Mouse (Mus musculus) lung, embryonic 15.5 days (tissue): ENCODE measurements around the gene Errfi1. TPM values are rescaled to one million over a fixed set of nuclear protein-coding genes. Genes with fewer than 3 reads are reported as not detected.

Source experiments
- ATAC-seq: fragments of 200-750 bp; cut with Nextera tagmentation; 2 replicates; pipeline ENCODE4 v1.8.0; 2017; ENCODE audit warnings: moderate number of reproducible peaks, borderline replicate concordance; ENCODE audit not compliant: low FRiP score, low TSS enrichment; ENCODE audit errors: extremely low read depth
- H3K27ac ChIP-seq: fragments of 300-500 bp; sonication (generic); 2 replicates; pipeline ENCODE4 v1.5.1; 2015; ENCODE audit warnings: moderate library complexity, mild to moderate bottlenecking, inconsistent platforms
- H3K27me3 ChIP-seq: fragments of 300-500 bp; sonication (generic); 2 replicates; pipeline ENCODE4 v1.6.1; 2015; ENCODE audit warnings: inconsistent platforms
- H3K36me3 ChIP-seq: fragments of 300-500 bp; sonication (generic); 2 replicates; pipeline ENCODE4 v1.6.1; 2015; ENCODE audit warnings: inconsistent platforms
- H3K4me1 ChIP-seq: fragments of 300-500 bp; sonication (generic); 2 replicates; pipeline ENCODE4 v1.6.1; 2015; ENCODE audit warnings: inconsistent platforms
- H3K4me2 ChIP-seq: fragments of 300-500 bp; sonication (generic); 2 replicates; pipeline ENCODE4 v1.6.1; 2015; ENCODE audit warnings: inconsistent platforms, mild to moderate bottlenecking, moderate library complexity
- H3K4me3 ChIP-seq: fragments of 300-500 bp; sonication (generic); 2 replicates; pipeline ENCODE4 v1.5.1; 2015; ENCODE audit warnings: mild to moderate bottlenecking, inconsistent platforms
- H3K9ac ChIP-seq: fragments of 300-500 bp; sonication (generic); 2 replicates; pipeline ENCODE4 v1.6.1; 2015; ENCODE audit warnings: inconsistent platforms
- H3K9me3 ChIP-seq: fragments of 300-500 bp; sonication (generic); 2 replicates; pipeline ENCODE4 v1.6.1; 2016; ENCODE audit warnings: inconsistent platforms
- WGBS: fragments of 180-500 bp; shearing (Covaris S2); methylation state at CpG from one replicate; pipeline ENCODE4 v1.1.7; 2015; 5-methylcytosine and 5-hydroxymethylcytosine counted together
- polyA plus RNA-seq: library from polyadenylated mRNA; unstranded; fragments of >200 nt; fragmentation: Nextera tagmentation; extraction: Ambion mirVana; gene quantifications from 2 replicates; pipeline ENCODE4 v1.2.1, GENCODE M21; 2015

The Errfi1 gene
- 41.7 and 42.7 TPM in 2 replicates for polyA plus RNA-seq

- Histone ChIP-seq H3K9me3 (no peaks in the 10 kb centered on the region), H3K27ac (peak within 1 kb of the TSS; percentile 95), H3K9ac (peak within 1 kb of the TSS; percentile 36; the same call in 1 of the 2 replicates), H3K27me3 (no peaks in the 10 kb centered on the region), H3K4me3 (peak within 1 kb of the TSS; percentile 59), H3K4me1 (peaks cover 52% of the 10 kb centered on the region), H3K4me2 (peak within 1 kb of the TSS; percentile 64), H3K36me3 (no peaks in the 10 kb centered on the region)
- peak; percentile 62 for ATAC-seq
- WGBS, result 43% methylated on average over 13 of the region's 13 CpGs
These were observed at the start of gene Errfi1 for GRCm38 (mm10) chr4:150853680-150854461. Errfi1 (plus strand) TSS chr4:150853919.

GRCm38 (mm10) chr4:150804204-150804603 lies 49.5 kb upstream of the Errfi1 start:
- Histone ChIP-seq H3K4me2 (no peak overlapping the region), H3K27ac (no peak overlapping the region), H3K9ac (no peak overlapping the region), H3K27me3 (no peaks in the 10 kb centered on the region), H3K4me1 (peaks cover 38% of the 10 kb centered on the region), H3K9me3 (no peaks in the 10 kb centered on the region), H3K36me3 (no peaks in the 10 kb centered on the region), H3K4me3 (no peak overlapping the region)
- 70% methylated on average over 6 of the region's 6 CpGs for WGBS
- no peak for ATAC-seq

- no peaks in the 10 kb centered on the region for H3K36me3 ChIP-seq
- H3K4me2 ChIP-seq, result 0 out of 2 replicates have a peak overlapping the region, but pooled peaks have one; percentile 12
- H3K9me3 ChIP-seq, result no peaks in the 10 kb centered on the region
- H3K27ac ChIP-seq, result 0 out of 2 replicates have a peak overlapping the region, but pooled peaks have one; percentile 13
- peak; percentile 33; the same call in 1 of the 2 replicates for ATAC-seq
- H3K9ac ChIP-seq, result no peak overlapping the region
- 34% methylated on average over 20 of the region's 20 CpGs for WGBS
- H3K4me3 ChIP-seq, result no peak overlapping the region
- H3K4me1 ChIP-seq, result peaks cover 30% of the 10 kb centered on the region
- H3K27me3 ChIP-seq, result no peaks in the 10 kb centered on the region
These were observed 45.8 kb upstream of the Errfi1 start for GRCm38 (mm10) chr4:150807727-150808470.

GRCm38 (mm10) chr4:150808471-150808847 lies 45.3 kb upstream of the Errfi1 start:
- no peaks in the 10 kb centered on the region for H3K36me3 ChIP-seq
- H3K4me3 ChIP-seq, result no peak overlapping the region
- H3K27me3 ChIP-seq, result no peaks in the 10 kb centered on the region
- ATAC-seq, result no peak
- H3K4me2 ChIP-seq, result 0 out of 2 replicates have a peak overlapping the region, but pooled peaks have one; percentile 12
- H3K27ac ChIP-seq, result 0 out of 2 replicates have a peak overlapping the region, but pooled peaks have one; percentile 13
- peaks cover 30% of the 10 kb centered on the region for H3K4me1 ChIP-seq
- H3K9ac ChIP-seq, result no peak overlapping the region
- WGBS, result 29% methylated on average over 12 of the region's 12 CpGs
- H3K9me3 ChIP-seq, result no peaks in the 10 kb centered on the region

- 0 out of 2 replicates have a peak overlapping the region, but pooled peaks have one; percentile 12 for H3K4me2 ChIP-seq
- no peak overlapping the region for H3K9ac ChIP-seq
- no peaks in the 10 kb centered on the region for H3K27me3 ChIP-seq
- H3K4me3 ChIP-seq, result no peak overlapping the region
- H3K27ac ChIP-seq, result no peak overlapping the region
- no peaks in the 10 kb centered on the region for H3K36me3 ChIP-seq
- peaks cover 30% of the 10 kb centered on the region for H3K4me1 ChIP-seq
- H3K9me3 ChIP-seq, result no peaks in the 10 kb centered on the region
- ATAC-seq, result peak; percentile 72; the same call in 1 of the 2 replicates
- WGBS, result 38% methylated on average over 9 of the region's 9 CpGs
These were observed 44.4 kb upstream of the Errfi1 start for GRCm38 (mm10) chr4:150809323-150809722.

- H3K27ac ChIP-seq, result no peak overlapping the region
- no peak for ATAC-seq
- no peak overlapping the region for H3K9ac ChIP-seq
- H3K9me3 ChIP-seq, result no peaks in the 10 kb centered on the region
- H3K4me2 ChIP-seq, result no peak overlapping the region
- no peak overlapping the region for H3K4me3 ChIP-seq
- no peaks in the 10 kb centered on the region for H3K36me3 ChIP-seq
- H3K4me1 ChIP-seq, result peaks cover 49% of the 10 kb centered on the region
- no peaks in the 10 kb centered on the region for H3K27me3 ChIP-seq
- 47% methylated on average over 4 of the region's 4 CpGs for WGBS
These were observed 38.6 kb upstream of the Errfi1 start for GRCm38 (mm10) chr4:150815144-150815543.

GRCm38 (mm10) chr4:150816414-150816951 lies 37.2 kb upstream of the Errfi1 start:
- peak overlapping the region; percentile 48 for H3K27ac ChIP-seq
- no peaks in the 10 kb centered on the region for H3K9me3 ChIP-seq
- H3K27me3 ChIP-seq, result no peaks in the 10 kb centered on the region
- ATAC-seq, result peak; percentile 69
- no peak overlapping the region for H3K4me3 ChIP-seq
- H3K36me3 ChIP-seq, result no peaks in the 10 kb centered on the region
- H3K9ac ChIP-seq, result no peak overlapping the region
- peak overlapping the region; percentile 2; the same call in 1 of the 2 replicates for H3K4me2 ChIP-seq
- peaks cover 58% of the 10 kb centered on the region for H3K4me1 ChIP-seq
- 32% methylated on average over 13 of the region's 13 CpGs for WGBS

- Histone ChIP-seq H3K4me1 (peaks cover 74% of the 10 kb centered on the region), H3K9ac (no peak overlapping the region), H3K9me3 (no peaks in the 10 kb centered on the region), H3K27me3 (no peaks in the 10 kb centered on the region), H3K27ac (no peak overlapping the region), H3K4me3 (no peak overlapping the region), H3K36me3 (no peaks in the 10 kb centered on the region), H3K4me2 (no peak overlapping the region)
- no peak for ATAC-seq
- WGBS, result 36% methylated on average over 12 of the region's 12 CpGs
These were observed 34.4 kb upstream of the Errfi1 start for GRCm38 (mm10) chr4:150819126-150819910.

- Histone ChIP-seq H3K4me1 (peaks cover 70% of the 10 kb centered on the region), H3K9me3 (no peaks in the 10 kb centered on the region), H3K27me3 (no peaks in the 10 kb centered on the region), H3K4me3 (no peak overlapping the region), H3K9ac (no peak overlapping the region), H3K27ac (peak overlapping the region; percentile 72), H3K36me3 (no peaks in the 10 kb centered on the region), H3K4me2 (no peak overlapping the region)
- no peak for ATAC-seq
- 58% methylated on average over 8 of the region's 8 CpGs for WGBS
These were observed 32.3 kb upstream of the Errfi1 start for GRCm38 (mm10) chr4:150821381-150821780.

GRCm38 (mm10) chr4:150822624-150823023 lies 31.1 kb upstream of the Errfi1 start:
- Histone ChIP-seq H3K4me3 (no peak overlapping the region), H3K4me2 (no peak overlapping the region), H3K27me3 (no peaks in the 10 kb centered on the region), H3K9ac (no peak overlapping the region), H3K9me3 (no peaks in the 10 kb centered on the region), H3K4me1 (peaks cover 71% of the 10 kb centered on the region), H3K36me3 (no peaks in the 10 kb centered on the region), H3K27ac (no peak overlapping the region)
- 82% methylated on average over 9 of the region's 9 CpGs for WGBS
- ATAC-seq, result no peak
